Mouse (Mus musculus) MEL (cell line): ENCODE data around the gene Olfr700.

ENCODE experiments used
- CHD1 ChIP-seq: IDR thresholded peaks from 2 replicates; pipeline ENCODE4 v1.6.1; 2012; ENCODE audit warnings: low read depth, mild to moderate bottlenecking, inconsistent platforms, low read length, improper control_type of control experiment
- CTCF ChIP-seq, 3 experiments: IDR thresholded peaks in 2 of 3; conservative IDR thresholded peaks in 1 of 3; 2 replicates each; pipeline ENCODE4 v1.5.1; 2011 to 2012; ENCODE audit warnings: low read length in 3 of 3, low read depth in 2 of 3, mild to moderate bottlenecking in 2 of 3, improper control_type of control experiment in 1 of 3, inconsistent platforms in 1 of 3, mixed read lengths in 1 of 3, moderate library complexity in 1 of 3; ENCODE audit not compliant: control insufficient read depth in 1 of 3, insufficient read depth in 1 of 3, poor library complexity in 1 of 3, severe bottlenecking in 1 of 3
- GABPA ChIP-seq: IDR thresholded peaks from 2 replicates; pipeline ENCODE4 v1.6.1; 2012; ENCODE audit warnings: low read depth, mild to moderate bottlenecking, inconsistent platforms, low read length, improper control_type of control experiment, moderate library complexity
- MAX ChIP-seq: IDR thresholded peaks from 2 replicates; pipeline ENCODE4 v1.6.1; 2011; ENCODE audit warnings: low read length, improper control_type of control experiment
- NRF1 ChIP-seq: IDR thresholded peaks from 2 replicates; pipeline ENCODE4 v1.6.1; 2014; ENCODE audit warnings: low read depth, mild to moderate bottlenecking, inconsistent platforms, low read length, improper control_type of control experiment, moderate library complexity; ENCODE audit not compliant: poor library complexity, insufficient read depth, severe bottlenecking
- POLR2A ChIP-seq, 2 experiments: IDR thresholded peaks; 2 replicates each; pipeline ENCODE4 v1.6.1; 2011 to 2012; ENCODE audit warnings: low read length in 2 of 2, mild to moderate bottlenecking in 2 of 2, control low read depth in 1 of 2, improper control_type of control experiment in 1 of 2, low read depth in 1 of 2, moderate library complexity in 1 of 2; ENCODE audit not compliant: control insufficient read depth in 1 of 2, insufficient read depth in 1 of 2, poor library complexity in 1 of 2
- RAD21 ChIP-seq: IDR thresholded peaks from 2 replicates; pipeline ENCODE4 v1.6.1; 2011; ENCODE audit warnings: mild to moderate bottlenecking, low read depth, low read length, improper control_type of control experiment
- UBTF ChIP-seq: IDR thresholded peaks from 2 replicates; pipeline ENCODE4 v1.6.1; 2012; ENCODE audit warnings: low read depth, mild to moderate bottlenecking, inconsistent platforms, low read length, improper control_type of control experiment, moderate library complexity, borderline replicate concordance; ENCODE audit not compliant: insufficient read depth
- USF2 ChIP-seq, 2 experiments: IDR thresholded peaks; 2 replicates each; pipeline ENCODE4 v1.6.1; 2011 to 2012; ENCODE audit warnings: improper control_type of control experiment in 2 of 2, low read length in 2 of 2, borderline replicate concordance in 1 of 2, inconsistent platforms in 1 of 2, low read depth in 1 of 2, mild to moderate bottlenecking in 1 of 2; ENCODE audit not compliant: insufficient read depth in 1 of 2

DNA sequence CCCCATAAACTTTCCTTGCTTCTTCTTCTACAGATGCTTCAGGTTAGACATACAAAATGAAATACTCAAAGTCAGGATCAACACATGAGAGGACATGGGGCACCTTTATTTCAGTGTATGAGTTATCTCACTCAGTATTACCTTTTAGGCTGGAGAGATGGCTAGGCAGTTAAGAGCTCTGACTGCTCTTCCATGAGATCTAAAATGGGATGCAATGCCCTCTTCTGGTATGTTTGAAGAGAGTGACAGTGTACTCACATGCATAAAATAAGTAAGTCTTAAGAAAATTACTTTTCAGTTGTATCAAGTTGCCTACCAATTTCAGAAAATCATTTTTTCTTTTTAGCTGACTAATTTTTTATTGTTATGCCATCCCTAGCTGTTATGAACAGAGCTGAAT lies 20.3 kb downstream of the Olfr700 start:
- TF ChIP-seq POLR2A (IDR thresholded peaks at IDR 0.05; ENCODE audit: control insufficient read depth in 1 of 2, insufficient read depth in 1 of 2, low read depth in 1 of 2, low read length in 2 of 2, poor library complexity in 1 of 2) (no peak), CHD1 (no peak), UBTF (no peak), NRF1 (no peak), RAD21 (no peak), CTCF (IDR thresholded peaks at IDR 0.05 in 2 of 3, conservative IDR thresholded peaks at IDR 0.05 in 1 of 3; ENCODE audit: control insufficient read depth in 1 of 3, insufficient read depth in 1 of 3, low read depth in 2 of 3, low read length in 3 of 3, poor library complexity in 1 of 3, severe bottlenecking in 1 of 3) (no peak), GABPA (no peak), USF2 (IDR thresholded peaks at IDR 0.05; ENCODE audit: borderline replicate concordance in 1 of 2, insufficient read depth in 1 of 2, low read depth in 1 of 2, low read length in 2 of 2) (no peak), MAX (no peak)
